ENCODE assay signal across 15 mouse cellular contexts in the genomic region with DNA sequence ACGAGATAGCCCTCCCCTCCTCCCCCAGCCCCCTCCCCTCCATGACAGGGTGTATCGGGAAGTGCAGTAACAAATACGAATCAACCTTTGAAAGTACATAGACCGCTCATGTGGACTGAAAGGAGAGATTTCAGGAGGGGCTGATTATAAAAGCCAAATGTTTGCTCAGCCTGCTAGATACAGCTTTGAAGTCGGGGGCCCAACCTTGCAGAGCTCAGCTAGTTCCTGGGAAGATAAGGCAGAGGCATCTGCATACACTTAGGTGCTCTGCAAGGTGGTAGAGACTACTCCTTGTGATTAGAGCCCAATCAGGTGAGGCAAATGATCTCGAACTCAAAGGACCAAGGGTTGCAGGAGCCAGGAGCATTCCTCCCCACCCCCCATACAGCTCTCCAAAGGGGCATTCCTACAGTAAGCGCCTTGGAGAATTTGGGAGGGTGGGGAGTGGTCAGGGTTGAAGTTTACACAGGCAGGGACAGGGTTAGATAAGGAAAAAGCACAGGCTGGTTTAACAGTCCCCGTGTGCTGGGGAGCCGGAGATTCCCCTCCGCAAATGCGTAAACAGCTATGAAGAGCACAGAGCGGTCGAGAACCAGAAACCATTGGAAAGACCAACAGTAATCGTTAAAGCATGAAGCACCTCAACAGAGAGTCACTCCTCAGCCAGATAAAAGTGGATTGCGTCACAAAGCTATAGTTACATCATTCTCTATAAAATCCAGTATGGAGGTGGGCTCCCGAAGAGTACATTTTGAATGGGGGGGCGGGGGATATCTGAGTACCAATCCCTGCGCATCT. TPM values are rescaled to one million over a fixed set of nuclear protein-coding genes. Genes with fewer than 3 reads are reported as not detected.
A peak's percentile ranks its signal among the peaks of the same experiment; 100 is the strongest.
DNase-seq lines count a peak whose midpoint lies in the region; ATAC-seq and TF ChIP-seq lines count a peak whose summit lies in the region.
"Had no signal": no experiment of that assay in that cellular context is flagged by ENCODE, and none has a peak within 500 bp of the region (broad histone marks: within the 10 kb centered on the region; RNA-seq: fewer than 3 reads in every experiment).

No protein-coding gene starts in this region.

- no peak for TF ChIP-seq CTCF in liver, embryonic 14.5 days (IDR thresholded peaks at IDR 0.05; ENCODE audit: low read depth)

- 50% methylated on average over 18 of the region's 18 CpGs for WGBS in kidney, embryonic 16.5 days
- WGBS in liver, embryonic 14.5 days (ENCODE audit: insufficient replicate concordance): 48% methylated on average over 18 of the region's 18 CpGs

- TF ChIP-seq EP300 in liver, embryonic 14.5 days (IDR thresholded peaks at IDR 0.05; ENCODE audit: low read depth): no peak

- H3K36me3 ChIP-seq in kidney, embryonic 16.5 days (ENCODE audit: insufficient read depth, low read length): peaks cover 30% of the 10 kb centered on the region
- no peaks in the 10 kb centered on the region for H3K36me3 ChIP-seq in liver, embryonic 14.5 days (replicated peaks; ENCODE audit: control insufficient read depth, insufficient read depth, low read depth)

- H3K9ac ChIP-seq in kidney, embryonic 16.5 days (replicated peaks; ENCODE audit: low read length): no peak overlapping the region
- no peak overlapping the region for H3K9ac ChIP-seq in liver, embryonic 14.5 days (replicated peaks)
- H3K9ac ChIP-seq: limb, embryonic 12.5 days; neural tube, embryonic 15.5 days had no signal

- no peaks in the 10 kb centered on the region for H3K27me3 ChIP-seq in kidney, embryonic 16.5 days (ENCODE audit: insufficient read depth, low read length)
- H3K27me3 ChIP-seq in liver, embryonic 14.5 days (ENCODE audit: control insufficient read depth, insufficient read depth, low read length): no peaks in the 10 kb centered on the region
- H3K27me3 ChIP-seq: limb, embryonic 12.5 days; neural tube, embryonic 15.5 days had no signal

- peaks cover 13% of the 10 kb centered on the region for H3K4me1 ChIP-seq in kidney, embryonic 16.5 days (ENCODE audit: insufficient read depth, low read length)
- peaks cover 0 to 5% of the 10 kb centered on the region in 2 experiments; a peak in 2 of 4 replicates for H3K4me1 ChIP-seq in liver, embryonic 14.5 days (replicated peaks; ENCODE audit: control insufficient read depth in 2 of 2, insufficient read depth in 2 of 2, low read length in 1 of 2)
- H3K4me1 ChIP-seq: neural tube, embryonic 15.5 days had no signal

- no peak overlapping the region; the same call in 1 of the 2 replicates for H3K4me2 ChIP-seq in kidney, embryonic 16.5 days (replicated peaks; ENCODE audit: low read depth, low read length)
- H3K4me2 ChIP-seq in liver, embryonic 14.5 days (ENCODE audit: low read depth): peak overlapping the region; percentile 40; the same call in 1 of the 2 replicates
- H3K4me2 ChIP-seq: limb, embryonic 12.5 days; neural tube, embryonic 15.5 days had no signal

- H3K27ac ChIP-seq in kidney, embryonic 16.5 days (ENCODE audit: low read length): peak overlapping the region; percentile 65
- no peak overlapping the region; the same call in 1 of the 2 replicates for H3K27ac ChIP-seq in liver, embryonic 14.5 days
- H3K27ac ChIP-seq: limb, embryonic 12.5 days; neural tube, embryonic 15.5 days had no signal

- no peaks in the 10 kb centered on the region for H3K9me3 ChIP-seq in kidney, embryonic 16.5 days (ENCODE audit: low read length)
- no peaks in the 10 kb centered on the region for H3K9me3 ChIP-seq in liver, embryonic 14.5 days (ENCODE audit: control insufficient read depth, low read length)
- H3K9me3 ChIP-seq: limb, embryonic 12.5 days; neural tube, embryonic 15.5 days had no signal

- ATAC-seq in kidney, embryonic 16.5 days (ENCODE audit: low FRiP score, low TSS enrichment): peak; percentile 43; the same call in 1 of the 2 replicates
- ATAC-seq in liver, embryonic 14.5 days (ENCODE audit: insufficient read depth): peak; percentile 50

- intact Hi-C loops in heart, postnatal 25 days (cut with DNase I): no loop called here

- peak; percentile 44 for DNase-seq in heart, adult 11 months
- no peak for DNase-seq in heart, postnatal 25 days (ENCODE audit: low spot score)
- DNase-seq in kidney, postnatal 14 days: no peak
- DNase-seq in R1 (ENCODE audit: low read depth, low spot score) (peak; percentile 49), MN1 (ENCODE audit: low spot score) (no peak)
- no peak for DNase-seq in liver, embryonic 14.5 days (ENCODE audit: low read depth in 3 of 3, low spot score in 3 of 3)
- no peak for DNase-seq in frontal cortex, postnatal 25 days (ENCODE audit: low spot score in 2 of 2)
- DNase-seq: adrenal gland, postnatal 10 days; gastrocnemius, postnatal 14 days; kidney, adult 11 months; midbrain, embryonic 14.5 days; right cerebral cortex, postnatal 14 days had no signal

- H3K4me3 ChIP-seq in kidney, embryonic 16.5 days (ENCODE audit: low read length): no peak overlapping the region
- H3K4me3 ChIP-seq in liver, embryonic 14.5 days (ENCODE audit: insufficient read depth in 1 of 2, low read depth in 2 of 2, low read length in 2 of 2): no peak overlapping the region
- H3K4me3 ChIP-seq: limb, embryonic 12.5 days; neural tube, embryonic 15.5 days had no signal

RNA-seq across cellular contexts. Expression of a gene that starts 47.0 kb away (rescaled TPM):
- 10 to 100 TPM; 22.5 to 28.3 TPM for total RNA-seq in heart, postnatal 25 days (2021)
- polyA plus RNA-seq in kidney, embryonic 16.5 days (2015; fragmentation: Nextera tagmentation; extraction: Ambion mirVana): 34.0 and 41.4 TPM in 2 replicates
- polyA plus RNA-seq in liver, embryonic 14.5 days (2012; rRNA removed): 1.0 and 1.3 TPM in 2 replicates
- 3.3 and 3.9 TPM in 2 replicates for polyA plus RNA-seq in liver, embryonic 14.5 days (2014; fragmentation: Nextera tagmentation; extraction: Ambion mirVana)

Comparison
In these comparisons a context has a peak if more than half of its experiments do, and no peak if none do; other contexts are left out.
1. DNase-seq: peak in heart, adult 11 months (single experiment) and R1 (single experiment); none in heart, postnatal 25 days (single experiment), kidney, postnatal 14 days (single experiment), liver, embryonic 14.5 days (0 of 3), MN1 (single experiment) and frontal cortex, postnatal 25 days (0 of 2).